Mouse (Mus musculus) thymus, adult 2 months (tissue): ENCODE measurements at regions not wholly inside any gene's neighbourhood (a gene's known extent, or its start where the extent isn't known, plus 50 kb on each side); places are given as distances from the start of the nearest gene placed in this dataset.

Experiments used
- DNase-seq: peaks from one replicate; pipeline ENCODE4 v3.0.0; 2021
- H3K27ac ChIP-seq: fragments of 200-500 bp; 2 replicates; pipeline ENCODE4 v1.5.1; 2012; ENCODE audit warnings: low read length, control low read depth; ENCODE audit not compliant: control insufficient read depth, insufficient read depth
- H3K27me3 ChIP-seq: fragments of 200-500 bp; 2 replicates; pipeline ENCODE4 v1.6.1; 2012; ENCODE audit warnings: mild to moderate bottlenecking, low read length, moderate library complexity, mixed read lengths; ENCODE audit not compliant: control insufficient read depth, insufficient read depth
- H3K36me3 ChIP-seq: fragments of 200-500 bp; 2 replicates; pipeline ENCODE4 v1.6.1; 2012; ENCODE audit warnings: mild to moderate bottlenecking, low read length, moderate library complexity; ENCODE audit not compliant: control insufficient read depth, insufficient read depth
- H3K4me1 ChIP-seq: fragments of 200-500 bp; replicated peaks from 2 replicates; pipeline ENCODE4 v1.6.1; 2012; ENCODE audit warnings: low read length; ENCODE audit not compliant: control insufficient read depth, insufficient read depth
- H3K4me3 ChIP-seq: fragments of 200-500 bp; 2 replicates; pipeline ENCODE4 v1.5.1; 2012; ENCODE audit warnings: mild to moderate bottlenecking, low read length, control low read depth, moderate library complexity; ENCODE audit not compliant: control insufficient read depth, insufficient read depth
- CTCF ChIP-seq: fragments of 200-500 bp; IDR thresholded peaks from 2 replicates; pipeline ENCODE4 v1.5.1; 2012; ENCODE audit warnings: mild to moderate bottlenecking, control low read depth, low read length, moderate library complexity, borderline replicate concordance; ENCODE audit not compliant: control insufficient read depth, poor library complexity, insufficient read depth; ENCODE audit errors: extremely low read depth
- POLR2A ChIP-seq: fragments of 200-500 bp; IDR thresholded peaks from 2 replicates; pipeline ENCODE4 v1.6.1; 2012; ENCODE audit warnings: mild to moderate bottlenecking, low read length, control low read depth, moderate library complexity; ENCODE audit not compliant: control insufficient read depth, poor library complexity, insufficient read depth; ENCODE audit errors: extremely low read depth
- WGBS: fragments of 180-500 bp; shearing (Covaris S2); methylation state at CpG from one replicate; pipeline ENCODE4 v1.1.7; 2018; 5-methylcytosine and 5-hydroxymethylcytosine counted together

DNA sequence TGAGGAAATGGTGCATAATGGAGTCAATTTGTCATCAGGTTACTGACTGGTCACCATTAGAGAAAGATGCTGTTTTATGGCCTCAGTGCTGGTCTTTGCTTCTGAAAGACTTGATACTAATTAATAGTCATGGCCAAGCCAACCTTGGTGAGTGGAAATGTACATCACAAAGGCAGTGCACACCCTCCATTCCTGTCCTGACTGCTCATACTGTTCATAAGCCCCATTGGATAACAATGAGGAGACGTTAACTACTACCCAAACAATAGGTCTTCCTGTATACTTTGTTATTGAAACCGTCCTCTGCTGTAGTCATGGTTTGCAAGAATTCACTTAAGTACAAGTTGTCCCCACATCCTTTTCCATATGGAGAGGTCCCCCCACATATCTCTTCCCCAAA is 605.8 kb upstream of the Slc35b3 start:
- no peak overlapping the region for H3K27ac ChIP-seq
- TF ChIP-seq POLR2A (no peak), CTCF (no peak)
- H3K27me3 ChIP-seq = no peaks in the 10 kb centered on the region
- no peaks in the 10 kb centered on the region for H3K36me3 ChIP-seq
- DNase-seq = no peak
- no peaks in the 10 kb centered on the region for H3K4me1 ChIP-seq
- H3K4me3 ChIP-seq = no peak overlapping the region
- WGBS = 82% methylated on average over 2 of the region's 2 CpGs

- H3K27ac ChIP-seq = no peak overlapping the region
- DNase-seq = no peak
- H3K27me3 ChIP-seq = no peaks in the 10 kb centered on the region
- H3K4me3 ChIP-seq = no peak overlapping the region
- 83% methylated on average over 14 of the region's 14 CpGs for WGBS
- TF ChIP-seq CTCF = no peak
- no peak for TF ChIP-seq POLR2A
- no peaks in the 10 kb centered on the region for H3K4me1 ChIP-seq
- no peaks in the 10 kb centered on the region for H3K36me3 ChIP-seq
These were observed 577.2 kb upstream of the Slc35b3 start for GRCm38 (mm10) chr13:39537724-39538440.

- Histone ChIP-seq H3K4me3 (no peak overlapping the region), H3K27ac (no peak overlapping the region), H3K27me3 (no peaks in the 10 kb centered on the region), H3K4me1 (no peaks in the 10 kb centered on the region), H3K36me3 (no peaks in the 10 kb centered on the region)
- WGBS = 96% methylated on average over 1 of the region's 1 CpGs
- DNase-seq = no peak
- TF ChIP-seq POLR2A (no peak), CTCF (no peak)
These were observed 565.8 kb upstream of the Slc35b3 start for GRCm38 (mm10) chr13:39526469-39526868.

GRCm38 (mm10) chr13:39523856-39524301 is 563.2 kb upstream of the Slc35b3 start:
- TF ChIP-seq POLR2A (no peak), CTCF (no peak)
- no peaks in the 10 kb centered on the region for H3K36me3 ChIP-seq
- DNase-seq = no peak
- no peak overlapping the region for H3K4me3 ChIP-seq
- H3K27me3 ChIP-seq = no peaks in the 10 kb centered on the region
- no peak overlapping the region for H3K27ac ChIP-seq
- no peaks in the 10 kb centered on the region for H3K4me1 ChIP-seq
- WGBS = 89% methylated on average over 9 of the region's 9 CpGs

- Histone ChIP-seq H3K27me3 (no peaks in the 10 kb centered on the region), H3K4me3 (no peak overlapping the region), H3K27ac (no peak overlapping the region), H3K36me3 (no peaks in the 10 kb centered on the region), H3K4me1 (no peaks in the 10 kb centered on the region)
- no peak for TF ChIP-seq CTCF
- 89% methylated on average over 5 of the region's 5 CpGs for WGBS
- no peak for DNase-seq
These were observed 562.7 kb upstream of the Slc35b3 start for GRCm38 (mm10) chr13:39523246-39523850.

GRCm38 (mm10) chr13:39520846-39521245 is 560.2 kb upstream of the Slc35b3 start:
- Histone ChIP-seq H3K4me3 (no peak overlapping the region), H3K4me1 (no peaks in the 10 kb centered on the region), H3K27ac (no peak overlapping the region), H3K27me3 (no peaks in the 10 kb centered on the region), H3K36me3 (no peaks in the 10 kb centered on the region)
- TF ChIP-seq POLR2A = no peak
- TF ChIP-seq CTCF = no peak
- no peak for DNase-seq
- WGBS = 91% methylated on average over 9 of the region's 9 CpGs

GRCm38 (mm10) chr13:39516106-39516505 is 555.4 kb upstream of the Slc35b3 start:
- WGBS = 79% methylated on average over 8 of the region's 8 CpGs
- DNase-seq = no peak
- TF ChIP-seq CTCF = no peak
- no peak for TF ChIP-seq POLR2A
- H3K4me3 ChIP-seq = no peak overlapping the region
- H3K27me3 ChIP-seq = no peaks in the 10 kb centered on the region
- no peaks in the 10 kb centered on the region for H3K36me3 ChIP-seq
- no peaks in the 10 kb centered on the region for H3K4me1 ChIP-seq
- no peak overlapping the region for H3K27ac ChIP-seq
